Mouse (Mus musculus) embryonic facial prominence, embryonic 13.5 days (tissue): ENCODE data around the gene Rmdn2. TPM values are rescaled to one million over a fixed set of nuclear protein-coding genes. Genes with fewer than 3 reads are reported as not detected.

Experiments
- ATAC-seq: fragments of 200-750 bp; cut with Nextera tagmentation; 2 replicates; pipeline ENCODE4 v1.8.0; 2017; ENCODE audit warnings: low read depth; ENCODE audit not compliant: insufficient number of reproducible peaks, insufficient read depth, low FRiP score, low TSS enrichment
- H3K27ac ChIP-seq: fragments of 300-500 bp; sonication (generic); 2 replicates; pipeline ENCODE4 v1.5.1; 2015; ENCODE audit warnings: moderate library complexity, mild to moderate bottlenecking, inconsistent platforms
- H3K27me3 ChIP-seq: fragments of 300-500 bp; sonication (generic); 2 replicates; pipeline ENCODE4 v1.6.1; 2015; ENCODE audit warnings: mild to moderate bottlenecking, inconsistent platforms
- H3K36me3 ChIP-seq: fragments of 300-500 bp; sonication (generic); 2 replicates; pipeline ENCODE4 v1.6.1; 2015; ENCODE audit warnings: mild to moderate bottlenecking, inconsistent platforms
- H3K4me1 ChIP-seq: fragments of 300-500 bp; sonication (generic); 2 replicates; pipeline ENCODE4 v1.6.1; 2015; ENCODE audit warnings: inconsistent platforms
- H3K4me2 ChIP-seq: fragments of 300-500 bp; sonication (generic); 2 replicates; pipeline ENCODE4 v1.6.1; 2015; ENCODE audit warnings: moderate library complexity, mild to moderate bottlenecking, inconsistent platforms
- H3K4me3 ChIP-seq: fragments of 300-500 bp; sonication (generic); 2 replicates; pipeline ENCODE4 v1.5.1; 2015; ENCODE audit warnings: mild to moderate bottlenecking, inconsistent platforms
- H3K9ac ChIP-seq: fragments of 300-500 bp; sonication (generic); 2 replicates; pipeline ENCODE4 v1.6.1; 2015; ENCODE audit warnings: mild to moderate bottlenecking, inconsistent platforms
- H3K9me3 ChIP-seq: fragments of 300-500 bp; sonication (generic); 2 replicates; pipeline ENCODE4 v1.6.1; 2016; ENCODE audit warnings: inconsistent platforms
- WGBS: fragments of 180-500 bp; shearing (Covaris S2); methylation state at CpG from one replicate; pipeline ENCODE4 v1.1.7; 2015; ENCODE audit warnings: mixed read lengths; 5-methylcytosine and 5-hydroxymethylcytosine counted together
- polyA plus RNA-seq: library from polyadenylated mRNA; unstranded; fragments of >200 nt; fragmentation: Nextera tagmentation; extraction: Ambion mirVana; gene quantifications from 2 replicates; pipeline ENCODE4 v1.2.1, GENCODE M21; 2015

Rmdn2 gene
- polyA plus RNA-seq, 1 experiment from 2014 or later: 10.6 TPM

GRCm38 (mm10) chr17:79728585-79729503, 117.2 kb downstream of the Rmdn2 start:
- Histone ChIP-seq H3K4me1 (peaks cover 31% of the 10 kb centered on the region), H3K9ac (no peak overlapping the region), H3K27me3 (peaks cover 49% of the 10 kb centered on the region), H3K27ac (peak overlapping the region; percentile 18; the same call in 1 of the 2 replicates), H3K4me2 (peak overlapping the region; percentile 55), H3K36me3 (no peaks in the 10 kb centered on the region), H3K4me3 (peak overlapping the region; percentile 25), H3K9me3 (no peaks in the 10 kb centered on the region)
- WGBS: 16% methylated on average over 16 of the region's 16 CpGs
- peak; percentile 48; the same call in 1 of the 2 replicates for ATAC-seq

GRCm38 (mm10) chr17:79730988-79731387, 119.3 kb downstream of the Rmdn2 start:
- Histone ChIP-seq H3K4me3 (no peak overlapping the region), H3K36me3 (no peaks in the 10 kb centered on the region), H3K4me1 (peaks cover 31% of the 10 kb centered on the region), H3K27me3 (peaks cover 36% of the 10 kb centered on the region), H3K4me2 (0 out of 2 replicates have a peak overlapping the region, but pooled peaks have one; percentile 4), H3K9me3 (no peaks in the 10 kb centered on the region), H3K27ac (no peak overlapping the region), H3K9ac (no peak overlapping the region)
- no peak for ATAC-seq
- WGBS: 27% methylated on average over 8 of the region's 8 CpGs

DNA sequence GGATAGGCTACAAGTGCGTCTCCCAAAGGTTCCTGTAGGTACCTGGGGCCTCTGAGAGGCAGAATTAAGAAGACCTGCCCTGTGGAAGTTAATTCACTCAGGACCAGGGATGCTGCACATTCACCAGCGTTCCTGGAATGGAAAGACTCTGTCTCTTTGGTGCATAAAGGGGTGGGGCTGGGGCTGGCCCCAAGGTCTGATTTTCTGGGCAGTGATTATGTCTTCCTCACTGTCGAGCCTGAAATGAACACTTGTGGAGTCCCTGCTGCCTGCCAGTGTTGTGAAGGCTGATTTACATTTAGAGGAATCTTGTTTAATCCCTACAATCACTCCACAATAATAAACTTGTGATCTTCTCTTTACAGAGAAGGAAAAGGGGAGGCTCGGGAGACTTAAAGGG, 121.4 kb downstream of the Rmdn2 start:
- WGBS: 51% methylated on average over 4 of the region's 4 CpGs
- no peak overlapping the region for H3K4me2 ChIP-seq
- H3K4me3 ChIP-seq: no peak overlapping the region
- H3K27me3 ChIP-seq: peaks cover 31% of the 10 kb centered on the region
- ATAC-seq: no peak
- H3K36me3 ChIP-seq: no peaks in the 10 kb centered on the region
- no peak overlapping the region for H3K27ac ChIP-seq
- no peaks in the 10 kb centered on the region for H3K9me3 ChIP-seq
- peaks cover 30% of the 10 kb centered on the region for H3K4me1 ChIP-seq
- no peak overlapping the region for H3K9ac ChIP-seq

DNA sequence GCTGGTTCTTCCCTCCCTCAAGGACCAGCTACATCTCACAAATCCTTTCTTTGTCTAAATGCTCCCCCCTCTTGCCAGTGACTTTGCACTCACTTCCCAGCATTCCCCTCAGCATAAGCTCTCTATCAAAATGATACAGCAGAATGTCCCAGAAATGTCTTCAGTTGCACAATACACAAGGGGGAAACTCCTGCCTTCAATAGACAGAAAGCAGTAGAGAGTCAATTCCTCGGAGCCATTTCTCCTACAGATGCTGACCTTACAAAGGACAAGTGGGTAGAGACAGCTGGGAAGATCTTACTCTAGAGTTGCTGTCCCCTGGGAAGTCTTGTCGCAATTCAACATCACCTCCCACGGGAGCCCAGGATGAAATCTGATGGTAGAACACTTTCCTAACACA, 125.9 kb downstream of the Rmdn2 start:
- ATAC-seq: no peak
- no peak overlapping the region for H3K4me3 ChIP-seq
- H3K4me2 ChIP-seq: no peak overlapping the region
- 64% methylated on average over 3 of the region's 3 CpGs for WGBS
- H3K27me3 ChIP-seq: peaks cover 16% of the 10 kb centered on the region
- H3K4me1 ChIP-seq: peaks cover 24% of the 10 kb centered on the region
- H3K27ac ChIP-seq: no peak overlapping the region
- no peak overlapping the region for H3K9ac ChIP-seq
- H3K36me3 ChIP-seq: no peaks in the 10 kb centered on the region
- H3K9me3 ChIP-seq: no peaks in the 10 kb centered on the region

- Histone ChIP-seq H3K9ac (no peak overlapping the region), H3K4me3 (no peak overlapping the region), H3K4me2 (peak overlapping the region; percentile 16; the same call in 1 of the 2 replicates), H3K4me1 (peaks cover 22% of the 10 kb centered on the region), H3K36me3 (no peaks in the 10 kb centered on the region), H3K27me3 (peaks cover 6% of the 10 kb centered on the region; the same call in 1 of the 2 replicates), H3K27ac (peak overlapping the region; percentile 33; the same call in 1 of the 2 replicates), H3K9me3 (no peaks in the 10 kb centered on the region)
- ATAC-seq: no peak
- WGBS: 13% methylated on average over 5 of the region's 5 CpGs
Measured at GRCm38 (mm10) chr17:79738847-79739498, 127.3 kb downstream of the Rmdn2 start.

DNA sequence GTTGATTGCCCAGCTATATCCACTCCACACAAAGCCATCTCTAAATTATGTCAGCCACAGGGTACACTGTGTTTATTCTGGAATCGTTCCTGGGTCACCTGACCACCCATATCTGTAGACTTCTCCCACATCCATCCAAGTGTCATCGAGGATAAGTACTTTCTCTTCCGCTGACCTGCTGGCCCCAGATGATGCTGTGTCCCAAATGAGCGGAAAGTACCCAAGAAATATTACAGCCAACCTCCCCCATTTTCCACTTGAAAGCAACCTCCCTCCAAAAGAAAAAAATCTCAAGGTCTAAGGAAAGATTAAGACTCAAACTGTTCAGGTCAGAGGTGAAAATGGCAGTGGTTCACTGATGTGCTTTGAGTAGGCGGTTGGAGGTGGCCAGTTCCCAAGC, 131.0 kb downstream of the Rmdn2 start:
- 0 out of 2 replicates have a peak, but pooled peaks cover under 1% of the 10 kb centered on the region for H3K27me3 ChIP-seq
- H3K9ac ChIP-seq: no peak overlapping the region
- no peak overlapping the region for H3K4me3 ChIP-seq
- no peak for ATAC-seq
- 75% methylated on average over 5 of the region's 5 CpGs for WGBS
- no peaks in the 10 kb centered on the region for H3K36me3 ChIP-seq
- no peaks in the 10 kb centered on the region for H3K9me3 ChIP-seq
- H3K4me2 ChIP-seq: no peak overlapping the region
- H3K4me1 ChIP-seq: peaks cover 34% of the 10 kb centered on the region
- H3K27ac ChIP-seq: no peak overlapping the region

Other genes with a start within 250 kb of the Rmdn2 start
- gene Cyp1b1, start 103.2 kb downstream of the Rmdn2 start, polyA plus RNA-seq: 2.0 and 3.3 TPM in 2 replicates